Mouse (Mus musculus): Measurements from ENCODE around the gene Cga.

DNA sequence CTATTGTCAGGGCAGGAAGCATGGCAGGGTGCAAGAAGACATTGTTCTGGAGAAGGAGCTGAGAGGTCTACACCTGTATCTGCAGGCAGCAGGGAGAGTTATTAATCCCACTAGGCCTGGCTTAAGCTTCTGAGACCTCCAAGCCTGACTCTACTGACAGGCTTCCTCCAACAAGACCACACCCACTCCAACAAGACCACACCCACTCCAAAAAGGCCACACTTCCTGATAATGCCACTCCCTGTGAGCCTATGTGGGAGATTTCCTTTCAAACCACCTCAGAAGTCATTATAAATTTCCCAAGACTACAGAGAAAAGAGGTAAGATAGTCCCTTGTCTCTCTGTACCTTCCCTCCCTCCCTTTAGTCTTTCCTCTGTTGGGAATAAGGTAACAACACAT lies 53.6 kb downstream of the Cga start:
- TF ChIP-seq CTCF (IDR thresholded peaks at IDR 0.05) (no peak), POLR2A (IDR thresholded peaks at IDR 0.05; ENCODE audit: insufficient read depth, low read depth, low read length) (no peak)
